Mouse (Mus musculus): ENCODE results near the gene Zfp444.
"Not testable (repeated sequence)": the region's sequence is repeated elsewhere in the genome, so short reads cannot be mapped to it uniquely, and the experiment has no call there.

The Zfp444 gene

DNA sequence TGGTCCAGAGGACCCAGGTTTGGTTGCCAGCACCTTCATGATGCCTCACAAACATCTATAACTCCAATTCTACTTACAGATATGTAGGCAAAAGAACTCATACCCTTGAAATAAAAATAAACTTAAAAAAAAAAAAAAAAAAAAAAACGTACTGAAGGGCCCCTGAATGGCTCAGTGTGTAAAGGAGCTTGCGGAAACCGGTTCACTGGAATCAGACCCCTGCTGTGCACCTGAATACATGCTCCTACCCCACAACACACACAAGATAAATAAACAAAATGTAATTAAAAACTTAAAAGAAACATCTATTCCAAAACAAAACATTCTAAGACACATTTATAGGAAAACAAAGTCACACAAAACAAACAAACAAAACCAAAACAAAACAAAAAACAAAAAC, 48.1 kb downstream of the Zfp444 start:
- DNase-seq (ENCODE audit: low read depth) = no peak

DNA sequence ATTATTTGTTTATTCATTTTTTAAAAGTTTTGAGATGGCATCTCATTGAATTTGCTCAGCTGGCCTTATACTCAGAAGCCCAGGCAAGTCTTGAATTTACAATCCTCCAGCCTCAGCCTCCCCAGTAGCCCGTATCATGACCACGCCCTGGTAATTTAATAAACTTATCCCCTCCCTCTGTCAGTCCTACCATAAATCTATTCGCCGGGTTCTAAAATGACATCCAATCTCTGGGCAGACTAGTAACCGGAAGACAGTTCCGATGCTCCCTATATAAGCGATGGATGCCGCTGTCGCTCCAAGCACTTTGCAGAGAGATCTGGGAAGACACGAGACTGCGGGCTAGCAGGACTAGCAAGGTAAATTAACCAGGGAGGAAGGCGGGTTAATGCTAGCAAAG, 50.0 kb downstream of the Zfp444 start, which contains the start of gene Zscan5b:
TSS of gene Zscan5b (plus strand) at position 301 of the 400 bp plus-strand sequence.
- DNase-seq (ENCODE audit: low read depth) = no peak

DNA sequence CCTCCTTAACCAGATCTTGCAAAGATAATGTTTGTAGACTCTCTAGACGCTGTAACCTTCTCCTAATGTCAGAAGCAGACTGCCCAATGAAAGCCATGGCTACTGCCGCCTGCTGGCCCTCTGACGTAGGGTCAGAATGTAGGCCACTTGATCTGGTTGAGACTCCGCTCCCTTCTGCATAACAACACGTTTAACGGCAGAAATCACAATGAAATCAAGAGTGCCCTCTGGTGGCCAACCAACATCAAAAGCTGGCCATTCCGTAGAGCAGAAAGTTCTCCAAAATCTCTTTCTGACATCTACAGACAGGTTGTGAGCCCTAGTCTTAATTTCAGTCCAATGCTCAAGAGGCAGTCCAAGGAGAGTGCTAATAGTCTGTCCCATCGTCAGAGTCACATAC, 56.5 kb downstream of the Zfp444 start:
- DNase-seq (ENCODE audit: low read depth) = not testable (repeated sequence)

GRCm38 (mm10) chr7:6239787-6240186, 67.8 kb downstream of the Zfp444 start:
- DNase-seq (ENCODE audit: low read depth) = no peak

- DNase-seq (ENCODE audit: low read depth) = peak; percentile 42
Measured at GRCm38 (mm10) chr7:6240841-6241425, 68.9 kb downstream of the Zfp444 start.
